Mouse (Mus musculus): ENCODE results near the gene Rbmxl1. TPM values are rescaled to one million over a fixed set of nuclear protein-coding genes. Genes with fewer than 3 reads are reported as not detected.
"Not testable (repeated sequence)": the region's sequence is repeated elsewhere in the genome, so short reads cannot be mapped to it uniquely, and the experiment has no call there.

Rbmxl1 gene
- total RNA-seq, 2 experiments from 2014 or later: 55.4 to 58.4 TPM

DNA sequence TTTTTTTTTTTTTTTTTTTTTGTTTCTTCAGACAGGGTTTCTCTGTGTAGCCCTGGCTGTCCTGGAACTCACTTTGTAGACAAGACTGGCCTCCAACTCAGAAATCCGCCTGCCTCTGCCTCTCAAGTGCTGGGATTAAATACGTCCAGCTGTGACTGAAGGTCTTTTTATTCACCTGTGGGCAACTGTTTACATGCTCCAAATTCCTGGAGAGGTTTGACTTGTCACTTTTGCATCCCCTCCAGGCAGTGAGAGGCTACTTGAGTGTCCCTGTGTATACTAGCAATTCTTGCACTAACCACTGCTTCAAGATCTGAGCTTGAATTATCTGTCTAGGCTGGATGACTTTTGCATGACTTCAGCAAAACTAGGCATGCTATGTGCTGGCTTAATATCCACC, 6.0 kb downstream of the Rbmxl1 start:
- no peak for DNase-seq (ENCODE audit: low spot score in 2 of 2)

DNA sequence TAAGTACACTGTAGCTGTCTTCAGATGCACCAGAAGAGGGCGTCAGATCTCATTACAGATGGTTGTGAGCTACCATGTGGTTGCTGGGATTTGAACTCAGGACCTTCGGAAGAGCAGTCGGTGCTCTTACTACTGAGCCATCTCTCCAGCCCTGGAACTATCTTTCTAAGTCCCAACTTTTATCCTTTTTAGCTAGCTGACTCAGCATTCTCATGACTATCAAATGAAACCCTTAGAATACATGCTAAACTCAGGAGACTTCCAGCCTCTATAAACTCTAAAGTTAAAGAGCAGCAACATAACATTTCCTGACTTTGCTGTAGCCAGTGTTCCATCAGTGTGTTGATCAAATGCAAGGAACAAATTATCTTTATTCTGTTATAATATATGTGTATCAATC, 12.4 kb downstream of the Rbmxl1 start:
- DNase-seq (ENCODE audit: low spot score in 2 of 2): not testable (repeated sequence)

DNA sequence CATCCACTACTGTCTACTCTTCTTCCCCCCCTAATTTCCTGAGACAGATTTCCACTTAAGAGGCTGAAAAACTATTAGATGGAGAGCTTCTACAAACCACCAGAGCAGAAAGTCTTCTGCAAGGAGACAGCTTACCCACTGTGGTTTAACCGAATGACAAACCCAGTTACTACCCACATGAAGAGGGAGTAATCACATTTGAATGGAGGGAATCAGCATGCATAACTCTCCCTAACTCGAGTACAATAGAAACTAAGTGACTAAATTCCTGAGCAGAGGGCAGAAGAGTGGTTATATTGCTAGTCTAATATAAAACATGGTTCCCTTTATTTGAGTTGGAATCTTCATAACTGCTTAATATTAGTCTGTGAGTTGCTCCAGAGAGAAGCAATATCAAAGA, 15.7 kb downstream of the Rbmxl1 start:
- DNase-seq (ENCODE audit: low spot score in 2 of 2): no peak

DNA sequence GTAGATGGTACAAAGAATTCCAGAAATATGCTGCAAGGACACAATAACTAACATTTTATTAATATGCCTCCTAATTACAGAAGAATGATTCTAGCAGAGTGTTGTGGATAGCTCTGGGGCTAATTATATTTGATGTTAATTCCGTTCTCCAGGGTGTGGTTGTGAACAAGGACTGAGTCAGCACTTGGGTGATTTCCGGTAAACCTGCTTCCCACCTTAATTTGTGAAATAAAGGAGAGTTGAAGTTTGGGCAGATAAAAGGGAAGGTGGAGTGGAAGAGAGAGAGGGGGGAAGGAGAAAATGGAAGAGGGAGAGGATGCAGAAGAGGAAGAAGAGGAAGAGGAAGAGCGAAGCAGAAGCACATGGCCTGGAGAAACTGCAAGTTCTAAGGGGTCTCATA, 19.0 kb downstream of the Rbmxl1 start:
- no peak for DNase-seq (ENCODE audit: low spot score in 2 of 2)

DNA sequence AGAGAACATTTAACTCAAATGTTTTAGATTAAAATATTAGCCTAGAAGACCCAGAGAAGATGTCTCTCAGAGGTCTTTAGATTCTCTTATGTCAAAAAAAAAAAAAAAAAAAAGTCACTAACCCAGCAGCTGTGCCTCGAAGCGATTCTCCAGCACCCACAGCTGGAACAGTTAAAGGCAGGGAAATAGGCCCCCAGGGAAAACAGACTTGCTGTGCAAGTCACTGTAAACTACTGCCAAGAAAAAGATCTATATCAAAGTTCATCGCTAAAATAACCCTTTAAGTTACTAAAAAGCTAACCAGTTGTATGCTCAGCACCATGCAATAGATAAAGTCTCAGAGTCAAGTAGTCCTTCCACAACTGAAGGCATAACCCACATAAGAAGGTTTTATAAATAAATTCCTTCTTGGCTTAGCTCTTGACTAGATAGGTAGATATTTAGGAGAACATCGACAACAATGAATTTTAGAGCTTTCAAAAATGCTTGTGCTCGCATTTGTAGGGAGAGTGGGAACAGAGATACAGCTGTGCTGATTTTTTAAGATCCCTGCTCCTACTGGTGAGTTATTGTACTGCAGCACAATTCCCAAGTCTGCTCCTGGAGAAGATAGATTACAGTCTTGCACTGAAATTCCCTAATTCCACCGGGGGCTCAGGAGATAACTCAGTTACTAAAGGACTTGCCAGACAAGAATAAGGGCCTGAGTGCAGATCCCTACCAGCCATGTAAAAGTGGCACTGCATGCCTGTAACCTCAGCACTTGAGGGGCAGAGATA, 31.5 kb downstream of the Rbmxl1 start:
- DNase-seq (ENCODE audit: low spot score in 2 of 2): no peak

DNA sequence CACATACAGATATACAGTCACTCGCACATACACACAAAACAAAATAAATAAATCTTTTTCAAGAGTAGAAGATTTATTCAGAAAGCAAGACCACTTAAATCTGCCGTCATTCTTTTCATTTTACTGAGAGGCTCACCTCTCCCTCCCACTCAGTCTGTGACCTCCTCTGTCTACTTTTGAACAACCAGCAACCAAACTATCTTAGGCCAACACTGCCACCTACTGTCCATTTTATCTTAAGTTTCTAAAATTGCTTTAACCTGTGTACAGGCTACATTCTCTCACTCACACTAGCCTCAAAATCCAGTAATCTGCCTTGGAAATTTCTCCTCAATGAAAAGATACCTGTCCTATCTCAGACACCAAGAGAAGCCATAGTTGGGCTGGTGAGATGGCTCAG, 40.8 kb downstream of the Rbmxl1 start:
- no peak for DNase-seq (ENCODE audit: low spot score in 2 of 2)

DNA sequence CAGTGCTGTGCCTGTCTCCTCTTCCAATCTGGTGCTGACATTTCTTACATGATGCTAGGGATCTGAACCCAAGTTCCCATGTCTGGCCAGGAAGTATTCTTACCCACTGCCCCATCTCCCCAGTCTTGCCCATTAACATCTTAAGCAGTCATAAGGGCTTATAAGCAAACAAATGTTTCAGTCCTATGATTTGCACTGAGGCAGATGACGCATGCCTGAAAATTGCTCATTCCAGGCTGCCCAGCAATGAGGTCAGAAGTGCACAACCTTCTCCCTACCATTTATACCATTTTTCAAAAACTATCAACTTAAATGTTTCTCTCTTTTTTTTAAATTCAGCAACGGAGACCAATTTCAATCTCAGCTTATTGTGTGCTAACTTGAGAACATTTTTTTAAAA, 44.8 kb downstream of the Rbmxl1 start:
- no peak for DNase-seq (ENCODE audit: low spot score in 2 of 2)

DNA sequence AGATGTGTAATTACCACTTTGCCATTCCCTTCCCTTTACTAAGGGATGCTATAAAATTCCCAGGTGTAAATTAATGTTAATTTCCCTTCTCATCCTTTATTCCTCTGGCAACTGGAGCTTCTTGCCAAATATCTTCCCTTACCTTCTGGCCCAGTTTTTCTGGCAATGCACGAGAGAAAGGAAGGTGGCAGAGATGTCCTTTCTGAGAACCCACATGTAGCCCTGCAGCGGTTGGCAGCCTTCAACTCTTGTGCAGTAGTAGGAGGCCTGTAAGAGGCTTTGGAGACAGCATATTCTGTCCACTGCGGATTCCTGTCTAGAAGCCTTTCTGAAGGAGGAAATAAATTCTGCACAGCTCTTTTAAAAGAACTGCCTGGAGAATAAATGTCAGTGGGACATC, 52.3 kb downstream of the Rbmxl1 start:
- DNase-seq (ENCODE audit: low spot score in 2 of 2): no peak

Other genes starting within 250 kb of the Rbmxl1 start
- gene Pou4f2, start 72.3 kb downstream of the Rbmxl1 start, total RNA-seq (2021): not detected
- gene Slc10a7, start 448 bp upstream of the Rbmxl1 start, total RNA-seq (2021): 1 to 10 TPM; 6.6 to 6.9 TPM

Data from layer of hippocampus, postnatal 14 days (tissue).